Mouse (Mus musculus) embryonic facial prominence, embryonic 11.5 days (tissue): Measurements from ENCODE around the gene Dnajb4. TPM values are rescaled to one million over a fixed set of nuclear protein-coding genes. Genes with fewer than 3 reads are reported as not detected.
"Not testable (repeated sequence)": the region's sequence is repeated elsewhere in the genome, so short reads cannot be mapped to it uniquely, and the experiment has no call there.

Experiments
- ATAC-seq: fragments of 200-750 bp; cut with Nextera tagmentation; replicated peaks from 2 replicates; pipeline ENCODE4 v1.8.0; 2017; ENCODE audit warnings: low read depth; ENCODE audit not compliant: insufficient number of reproducible peaks, low FRiP score, low TSS enrichment
- DNase-seq: peaks from one replicate; pipeline ENCODE4 v3.0.0-alpha.2; 2015; ENCODE audit warnings: low spot score
- H3K27ac ChIP-seq: fragments of 300-500 bp; sonication (generic); replicated peaks from 2 replicates; pipeline ENCODE4 v1.5.1; 2014; ENCODE audit warnings: mild to moderate bottlenecking, low read depth, low read length, control low read depth
- H3K27me3 ChIP-seq: fragments of 300-500 bp; sonication (generic); 2 replicates; pipeline ENCODE4 v1.6.1; 2014; ENCODE audit warnings: mild to moderate bottlenecking, low read length, moderate library complexity, mixed read lengths; ENCODE audit not compliant: control insufficient read depth, insufficient read depth
- H3K36me3 ChIP-seq: fragments of 300-500 bp; sonication (generic); replicated peaks from 2 replicates; pipeline ENCODE4 v1.6.1; 2014; ENCODE audit warnings: low read depth, mild to moderate bottlenecking, low read length, moderate library complexity, mixed read lengths; ENCODE audit not compliant: control insufficient read depth, insufficient read depth
- H3K4me1 ChIP-seq: fragments of 300-500 bp; sonication (generic); 2 replicates; pipeline ENCODE4 v1.6.1; 2014; ENCODE audit warnings: low read length, mixed read lengths; ENCODE audit not compliant: control insufficient read depth, insufficient read depth
- H3K4me2 ChIP-seq: fragments of 300-500 bp; sonication (generic); 2 replicates; pipeline ENCODE4 v1.6.1; 2014; ENCODE audit warnings: low read depth, mild to moderate bottlenecking, control low read depth, low read length, moderate library complexity
- H3K4me3 ChIP-seq: fragments of 300-500 bp; sonication (generic); 2 replicates; pipeline ENCODE4 v1.5.1; 2014; ENCODE audit warnings: low read depth, low read length, control low read depth
- H3K9ac ChIP-seq: fragments of 300-500 bp; sonication (generic); replicated peaks from 2 replicates; pipeline ENCODE4 v1.6.1; 2014; ENCODE audit warnings: mild to moderate bottlenecking, control low read depth, low read length
- H3K9me3 ChIP-seq: fragments of 300-500 bp; sonication (generic); replicated peaks from 2 replicates; pipeline ENCODE4 v1.6.1; 2016; ENCODE audit warnings: mild to moderate bottlenecking, low read length, inconsistent platforms, mixed read lengths; ENCODE audit not compliant: control insufficient read depth
- WGBS: fragments of 180-500 bp; shearing (Covaris S2); extraction: QIAGEN DNeasy Blood & Tissue Kit; methylation state at CpG from one replicate; pipeline ENCODE4 v1.1.7; 2014; 5-methylcytosine and 5-hydroxymethylcytosine counted together
- polyA plus RNA-seq: library from polyadenylated mRNA; unstranded; fragments of >200 nt; fragmentation: Nextera tagmentation; extraction: Ambion mirVana; gene quantifications from 2 replicates; pipeline ENCODE4 v1.2.1, GENCODE M21; 2014

The Dnajb4 gene
- polyA plus RNA-seq, 1 experiment from 2014 or later: 32.6 TPM

- H3K9ac ChIP-seq: no peak overlapping the region
- DNase-seq (no peak), ATAC-seq (no peak)
- 67% methylated on average over 3 of the region's 3 CpGs for WGBS
- H3K27ac ChIP-seq: no peak overlapping the region
- no peak overlapping the region for H3K4me2 ChIP-seq
- no peaks in the 10 kb centered on the region for H3K9me3 ChIP-seq
- no peaks in the 10 kb centered on the region for H3K4me1 ChIP-seq
- no peaks in the 10 kb centered on the region for H3K36me3 ChIP-seq
- no peaks in the 10 kb centered on the region for H3K27me3 ChIP-seq
- no peak overlapping the region for H3K4me3 ChIP-seq
Measured at GRCm38 (mm10) chr3:152149863-152150262, 60.2 kb downstream of the Dnajb4 start.

DNA sequence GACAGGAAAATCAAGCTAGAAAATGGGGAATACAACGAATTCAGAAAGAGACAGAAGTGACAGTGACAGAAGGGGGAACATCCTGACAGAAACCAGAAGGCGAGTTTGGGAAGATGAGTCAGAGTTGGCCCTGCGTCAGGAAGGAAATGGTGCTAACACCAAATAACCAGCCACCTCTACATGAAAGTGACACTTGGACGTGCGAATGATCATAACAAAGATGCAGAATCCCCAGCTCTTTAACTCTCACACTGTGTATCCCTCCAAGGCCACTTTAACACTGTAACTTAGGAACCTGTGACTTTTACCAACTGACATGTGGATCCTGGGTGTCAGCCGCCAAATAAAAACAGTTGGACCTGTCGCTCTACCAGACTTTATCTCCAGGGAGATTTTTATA lies 60.7 kb downstream of the Dnajb4 start:
- Histone ChIP-seq H3K4me2 (no peak overlapping the region), H3K27me3 (no peaks in the 10 kb centered on the region), H3K9ac (no peak overlapping the region), H3K9me3 (no peaks in the 10 kb centered on the region), H3K4me3 (no peak overlapping the region), H3K4me1 (no peaks in the 10 kb centered on the region), H3K36me3 (no peaks in the 10 kb centered on the region), H3K27ac (no peak overlapping the region)
- ATAC-seq (no peak), DNase-seq (no peak)
- 78% methylated on average over 7 of the region's 7 CpGs for WGBS

- no peak for DNase-seq
- Histone ChIP-seq H3K36me3 (no peaks in the 10 kb centered on the region), H3K4me1 (no peaks in the 10 kb centered on the region), H3K9ac (no peak overlapping the region), H3K27ac (no peak overlapping the region), H3K27me3 (no peaks in the 10 kb centered on the region), H3K9me3 (no peaks in the 10 kb centered on the region), H3K4me3 (no peak overlapping the region), H3K4me2 (no peak overlapping the region)
- 68% methylated on average over 12 of the region's 12 CpGs for WGBS
- ATAC-seq: no peak
Measured at GRCm38 (mm10) chr3:152147085-152147831, 62.8 kb downstream of the Dnajb4 start.

- Histone ChIP-seq H3K4me2 (no peak overlapping the region), H3K9ac (no peak overlapping the region), H3K27ac (no peak overlapping the region), H3K4me3 (no peak overlapping the region), H3K4me1 (no peaks in the 10 kb centered on the region), H3K9me3 (no peaks in the 10 kb centered on the region), H3K36me3 (no peaks in the 10 kb centered on the region), H3K27me3 (no peaks in the 10 kb centered on the region)
- WGBS: 62% methylated on average over 2 of the region's 2 CpGs
- DNase-seq (no peak), ATAC-seq (no peak)
Measured at GRCm38 (mm10) chr3:152145186-152145585, 64.9 kb downstream of the Dnajb4 start.

DNA sequence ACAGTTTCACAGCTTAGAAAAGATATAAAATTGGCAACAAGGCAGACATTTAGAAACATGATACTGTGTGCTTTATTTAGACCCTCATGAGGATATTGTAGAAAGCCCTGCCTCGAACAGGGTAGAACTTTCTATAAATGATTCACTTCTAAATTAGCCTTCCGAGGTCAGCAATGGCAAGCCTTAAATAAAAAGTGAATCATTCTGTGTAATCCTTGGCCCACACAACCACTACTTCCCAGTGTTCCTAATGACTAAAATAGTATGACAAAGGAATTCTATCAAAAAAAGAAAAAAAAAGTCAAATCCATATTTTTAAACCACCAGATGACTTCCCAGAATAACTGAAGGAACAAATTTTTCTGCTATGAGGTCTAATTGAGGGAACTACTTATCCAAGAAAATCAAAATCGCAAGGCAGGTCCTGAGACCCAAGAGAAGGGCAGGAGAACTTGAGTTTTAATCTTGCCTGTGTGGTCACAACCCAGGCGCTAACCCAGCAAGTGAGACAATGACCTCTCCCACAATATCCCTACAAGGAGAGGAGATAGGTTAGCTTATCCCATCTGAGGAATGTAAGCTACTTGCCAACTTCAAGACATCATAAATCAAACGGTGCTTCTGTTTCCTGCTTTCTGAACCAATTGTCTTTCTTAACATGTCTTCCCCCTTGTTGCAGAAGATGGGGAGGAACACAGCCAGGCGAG lies 67.0 kb downstream of the Dnajb4 start:
- Histone ChIP-seq H3K4me1 (no peaks in the 10 kb centered on the region), H3K4me3 (no peak overlapping the region), H3K36me3 (no peaks in the 10 kb centered on the region), H3K9me3 (no peaks in the 10 kb centered on the region), H3K27ac (no peak overlapping the region), H3K9ac (no peak overlapping the region), H3K4me2 (no peak overlapping the region), H3K27me3 (no peaks in the 10 kb centered on the region)
- WGBS: 75% methylated on average over 6 of the region's 6 CpGs
- DNase-seq: no peak
- no peak for ATAC-seq

- WGBS: 69% methylated on average over 3 of the region's 3 CpGs
- Histone ChIP-seq H3K9me3 (no peaks in the 10 kb centered on the region), H3K4me2 (no peak overlapping the region), H3K4me1 (no peaks in the 10 kb centered on the region), H3K27ac (no peak overlapping the region), H3K27me3 (no peaks in the 10 kb centered on the region), H3K9ac (no peak overlapping the region), H3K4me3 (no peak overlapping the region), H3K36me3 (no peaks in the 10 kb centered on the region)
- DNase-seq (no peak), ATAC-seq (no peak)
Measured at GRCm38 (mm10) chr3:152142146-152142545, 68.0 kb downstream of the Dnajb4 start.

GRCm38 (mm10) chr3:152139308-152139707 lies 70.8 kb downstream of the Dnajb4 start:
- WGBS: 85% methylated on average over 3 of the region's 3 CpGs

DNA sequence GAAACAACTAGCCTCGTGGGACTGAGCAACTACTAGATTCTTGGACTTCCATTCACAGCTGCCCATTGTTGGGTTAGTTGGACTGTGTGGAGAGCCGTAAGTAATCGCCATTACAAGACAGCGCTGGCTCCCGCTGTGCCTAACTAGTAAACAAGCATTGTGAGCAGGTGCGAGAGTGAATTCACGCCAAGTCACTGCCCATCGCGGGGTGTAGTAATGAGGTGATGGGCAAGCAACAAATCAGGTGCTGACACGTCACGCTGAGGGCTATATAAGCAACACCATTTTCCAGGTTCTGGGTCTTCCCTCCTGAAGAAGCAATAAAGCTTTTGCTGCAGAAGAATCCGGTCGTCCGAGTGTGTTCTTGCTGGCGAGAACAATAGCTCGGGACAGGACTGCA lies 74.0 kb downstream of the Dnajb4 start:
- H3K27me3 ChIP-seq, H3K9me3 ChIP-seq, H3K27ac ChIP-seq, H3K9ac ChIP-seq, H3K4me2 ChIP-seq, ATAC-seq, H3K4me3 ChIP-seq, H3K4me1 ChIP-seq, H3K36me3 ChIP-seq, DNase-seq: not testable (repeated sequence)
- WGBS: 92% methylated on average over 16 of the region's 16 CpGs

More at GRCm38 (mm10) chr3:152139308-152139707, 70.8 kb downstream of the Dnajb4 start:
- not testable (repeated sequence) for H3K4me2 ChIP-seq, H3K27ac ChIP-seq, H3K36me3 ChIP-seq, H3K4me3 ChIP-seq, ATAC-seq, H3K4me1 ChIP-seq, H3K9me3 ChIP-seq, DNase-seq, H3K27me3 ChIP-seq, H3K9ac ChIP-seq
